Mouse (Mus musculus) brain, embryonic 14.5 days (tissue): ENCODE measurements around the gene Med27.

Experiments
- CTCF ChIP-seq: fragments of 200-500 bp; IDR thresholded peaks from 2 replicates; pipeline ENCODE4 v1.5.1; 2012; ENCODE audit warnings: inconsistent platforms, mild to moderate bottlenecking, moderate library complexity, borderline replicate concordance; ENCODE audit not compliant: insufficient read depth, insufficient read length; ENCODE audit errors: extremely low read depth
- POLR2A ChIP-seq: fragments of 200-500 bp; IDR thresholded peaks from 2 replicates; pipeline ENCODE4 v1.6.1; 2012; ENCODE audit warnings: mild to moderate bottlenecking, inconsistent platforms, borderline replicate concordance; ENCODE audit not compliant: poor library complexity, insufficient read depth, insufficient read length, severe bottlenecking; ENCODE audit errors: extremely low read depth

- TF ChIP-seq POLR2A, result no peak
- no peak for TF ChIP-seq CTCF
Measured at GRCm38 (mm10) chr2:29405848-29406247, 59.2 kb downstream of the Med27 start.
